Mouse (Mus musculus) gastrocnemius, postnatal 25 days (tissue): ENCODE results near the gene H2-K1. TPM values are rescaled to one million over a fixed set of nuclear protein-coding genes. Genes with fewer than 3 reads are reported as not detected.
"Not testable (repeated sequence)": the region's sequence is repeated elsewhere in the genome, so short reads cannot be mapped to it uniquely, and the experiment has no call there.

ENCODE experiments used
- DNase-seq: peaks from one replicate; pipeline ENCODE4 v3.0.0; 2022
- microRNA-seq, 2 experiments: library from miRNA; unstranded; fragments of <30 nt; microRNA quantifications; one replicate each; pipeline ENCODE4 v1.2.0; 2021; ENCODE audit warnings: borderline replicate concordance in 2 of 2
- total RNA-seq, 2 experiments: library from RNA; stranded (reverse); gene quantifications; 1 replicate in 1 of 2; 2 replicates in 1 of 2; pipeline ENCODE4 v1.2.3; 2021

Gene H2-K1
- total RNA-seq, 2 experiments from 2014 or later = 22.8 to 48.2 TPM

GRCm38 (mm10) chr17:33954646-33955554 is 45.2 kb downstream of the H2-K1 start:
- DNase-seq = no peak

GRCm38 (mm10) chr17:33953961-33954565 is 46.1 kb downstream of the H2-K1 start:
- DNase-seq = no peak

- DNase-seq = no peak
Measured at GRCm38 (mm10) chr17:33953310-33953709, 46.8 kb downstream of the H2-K1 start.

GRCm38 (mm10) chr17:33952879-33953278 is 47.3 kb downstream of the H2-K1 start:
- no peak for DNase-seq

GRCm38 (mm10) chr17:33952015-33952414 is 48.1 kb downstream of the H2-K1 start:
- not testable (repeated sequence) for DNase-seq

GRCm38 (mm10) chr17:33951021-33951946 is 48.9 kb downstream of the H2-K1 start, which contains the start of gene B3galt4:
TSS of gene B3galt4 (minus strand) at chr17:33951488.
- DNase-seq = peak; percentile 66

- DNase-seq = no peak
Measured at GRCm38 (mm10) chr17:33950131-33950625, 50.0 kb downstream of the H2-K1 start.

- DNase-seq = no peak
Measured at GRCm38 (mm10) chr17:33948905-33949537, 51.1 kb downstream of the H2-K1 start.

GRCm38 (mm10) chr17:33948090-33948904 is 51.9 kb downstream of the H2-K1 start:
- no peak for DNase-seq

GRCm38 (mm10) chr17:33947430-33948089 is 52.6 kb downstream of the H2-K1 start:
- no peak for DNase-seq

Small RNA genes lying within 50 kb of the gene (microRNA-seq; reads per million reads assigned to microRNA genes)
- gene Mir219a-1 (0 to 0.26 reads per million in 2 experiments), gene Mir219c (0 reads per million in 2 experiments)

Other genes with a start within 250 kb of the H2-K1 start
- gene Rab11b, start 239.8 kb downstream of the H2-K1 start, total RNA-seq = 100 to 1,000 TPM; 125 to 136 TPM
- gene Angptl4, start 218.5 kb downstream of the H2-K1 start, total RNA-seq = 10 to 100 TPM in 1 of 2 experiments, 1 to 10 TPM in 1; 8.1 to 13.3 TPM
- 10 to 100 TPM; 18.5 to 20.7 TPM for gene Kank3, start 189.8 kb downstream of the H2-K1 start, total RNA-seq
- gene Rps28, start 175.8 kb downstream of the H2-K1 start, total RNA-seq = 100 to 1,000 TPM; 538 to 612 TPM
- gene Ndufa7, start 175.8 kb downstream of the H2-K1 start, total RNA-seq = 100 to 1,000 TPM; 326 to 339 TPM
- 10 to 100 TPM; 15.6 to 20.7 TPM for gene Cd320, start 157.3 kb downstream of the H2-K1 start, total RNA-seq
- gene Gm7029, start 126.5 kb downstream of the H2-K1 start, total RNA-seq = not detected
- 1 to 10 TPM in 1 of 2 experiments, under 1 TPM in 1; 0.95 to 1.0 TPM for gene Kifc1, start 109.7 kb downstream of the H2-K1 start, total RNA-seq
- not detected for gene Platr17, start 95.2 kb downstream of the H2-K1 start, total RNA-seq
- 10 to 100 TPM; 10.2 to 11.7 TPM for gene Daxx, start 90.9 kb downstream of the H2-K1 start, total RNA-seq
- 10 to 100 TPM; 31.2 to 41.2 TPM for gene Tapbp, start 84.4 kb downstream of the H2-K1 start, total RNA-seq
- gene Zbtb22, start 84.4 kb downstream of the H2-K1 start, total RNA-seq = 10 to 100 TPM; 11.1 to 11.3 TPM
- gene Rgl2, start 70.8 kb downstream of the H2-K1 start, total RNA-seq = 10 to 100 TPM; 27.3 to 28.5 TPM
- 10 to 100 TPM; 52.3 to 55.8 TPM for gene Pfdn6, start 60.0 kb downstream of the H2-K1 start, total RNA-seq
- gene Wdr46, start 59.7 kb downstream of the H2-K1 start, total RNA-seq = 10 to 100 TPM in 1 of 2 experiments, 1 to 10 TPM in 1; 9.7 to 11.6 TPM
- gene B3galt4, start 48.9 kb downstream of the H2-K1 start, total RNA-seq = 1 to 10 TPM; 1.8 to 1.9 TPM
- gene Vps52, start 44.5 kb downstream of the H2-K1 start, total RNA-seq = 10 to 100 TPM; 27.2 to 28.8 TPM
- 100 to 1,000 TPM; 330 to 347 TPM for gene Rps18, start 44.3 kb downstream of the H2-K1 start, total RNA-seq
- 10 to 100 TPM; 10.1 to 12.3 TPM for gene Ring1, start 24.3 kb upstream of the H2-K1 start, total RNA-seq
- 10 to 100 TPM; 52.7 to 59.9 TPM for gene H2-Ke6, start 27.7 kb upstream of the H2-K1 start, total RNA-seq
- 10 to 100 TPM; 41.5 to 45.7 TPM for gene Slc39a7, start 31.3 kb upstream of the H2-K1 start, total RNA-seq
- 10 to 100 TPM; 34.9 to 36.3 TPM for gene Rxrb, start 31.5 kb upstream of the H2-K1 start, total RNA-seq
- 10 to 100 TPM in 1 of 2 experiments, 1 to 10 TPM in 1; 6.5 to 16.7 TPM for gene Col11a2, start 39.1 kb upstream of the H2-K1 start, total RNA-seq
- not detected for gene H2-Oa, start 92.0 kb upstream of the H2-K1 start, total RNA-seq
- gene H2-DMa, start 119.2 kb upstream of the H2-K1 start, total RNA-seq = 1 to 10 TPM; 2.8 to 3.1 TPM
- gene Brd2, start 122.3 kb upstream of the H2-K1 start, total RNA-seq = 10 to 100 TPM; 66.7 to 69.1 TPM
- gene H2-DMb2, start 143.0 kb upstream of the H2-K1 start, total RNA-seq = under 1 TPM; 0.28 to 0.67 TPM
- gene H2-DMb1, start 152.7 kb upstream of the H2-K1 start, total RNA-seq = 1 to 10 TPM in 1 of 2 experiments, under 1 TPM in 1; 0.43 to 1.2 TPM
- 1 to 10 TPM; 1.4 to 1.5 TPM for gene Tap1, start 187.2 kb upstream of the H2-K1 start, total RNA-seq
- gene Psmb9, start 187.4 kb upstream of the H2-K1 start, total RNA-seq = 1 to 10 TPM; 1.3 to 3.1 TPM
- gene Psmb8, start 197.4 kb upstream of the H2-K1 start, total RNA-seq = 1 to 10 TPM; 2.9 to 4.8 TPM
- 1 to 10 TPM; 4.3 to 5.1 TPM for gene Tap2, start 203.2 kb upstream of the H2-K1 start, total RNA-seq
- under 1 TPM in 1 of 2 experiments, not detected in 1; 0.13 TPM for gene H2-Ob, start 238.6 kb upstream of the H2-K1 start, total RNA-seq